Mouse (Mus musculus) heart, adult 8-10 months (tissue): Measurements from ENCODE around the gene Olfr177. TPM values are rescaled to one million over a fixed set of nuclear protein-coding genes. Genes with fewer than 3 reads are reported as not detected.

ENCODE experiments used
- DNase-seq: peaks from one replicate; pipeline ENCODE4 v3.0.0; 2022; ENCODE audit warnings: low spot score
- total RNA-seq, 4 experiments: library from RNA; stranded (reverse); gene quantifications; 2 replicates each; pipeline ENCODE4 v1.2.4; 2022

Olfr177 gene
- not detected for total RNA-seq

- no peak for DNase-seq
Measured at GRCm38 (mm10) chr16:58874668-58875067, at the start of gene Olfr177. Gene Olfr177, minus strand, starts transcription at chr16:58874768.

GRCm38 (mm10) chr16:58891963-58892362 lies 17.4 kb upstream of the Olfr177 start, which contains the start of gene Olfr178:
Gene Olfr178, minus strand, starts transcription at chr16:58892063.
- DNase-seq = no peak

- DNase-seq = no peak
Measured at GRCm38 (mm10) chr16:58884416-58884815, 9.8 kb upstream of the Olfr177 start.

- DNase-seq = no peak
Measured at GRCm38 (mm10) chr16:58861479-58861878, 13.1 kb downstream of the Olfr177 start.

- no peak for DNase-seq
Measured at GRCm38 (mm10) chr16:58860032-58860737, 14.4 kb downstream of the Olfr177 start.

GRCm38 (mm10) chr16:58826732-58827319 lies 47.7 kb downstream of the Olfr177 start, which contains the start of gene Olfr175-ps1:
Gene Olfr175-ps1, minus strand, starts transcription at chr16:58826782.
- DNase-seq = no peak

Other genes starting within 250 kb of the Olfr177 start
- gene E330017A01Rik, start 236.0 kb downstream of the Olfr177 start, total RNA-seq = not detected
- 10 to 100 TPM; 39.1 to 46.8 (median 41.3) TPM for gene Cpox, start 204.5 kb downstream of the Olfr177 start, total RNA-seq
- not detected for gene Gpr15, start 155.7 kb downstream of the Olfr177 start, total RNA-seq
- 10 to 100 TPM; 48.4 to 52.1 (median 49.0) TPM for gene Cldnd1, start 146.9 kb downstream of the Olfr177 start, total RNA-seq
- not detected for gene Olfr172, start 111.6 kb downstream of the Olfr177 start, total RNA-seq
- gene Olfr173, start 74.5 kb downstream of the Olfr177 start, total RNA-seq = not detected
- gene Olfr175-ps1, start 48.0 kb downstream of the Olfr177 start, total RNA-seq = not detected
- not detected for gene Olfr178, start 17.3 kb upstream of the Olfr177 start, total RNA-seq
- not detected for gene Olfr181, start 54.0 kb upstream of the Olfr177 start, total RNA-seq
- not detected for gene Olfr180, start 54.6 kb upstream of the Olfr177 start, total RNA-seq
- gene Olfr183, start 120.6 kb upstream of the Olfr177 start, total RNA-seq = not detected
- gene Olfr186, start 155.5 kb upstream of the Olfr177 start, total RNA-seq = not detected
- gene Olfr187, start 165.0 kb upstream of the Olfr177 start, total RNA-seq = not detected
- not detected for gene Olfr190, start 203.2 kb upstream of the Olfr177 start, total RNA-seq
- not detected for gene Olfr191, start 215.1 kb upstream of the Olfr177 start, total RNA-seq
- not detected for gene Olfr193, start 237.1 kb upstream of the Olfr177 start, total RNA-seq
- gene Olfr194, start 246.3 kb upstream of the Olfr177 start, total RNA-seq = not detected